Comparison of ENCODE assay signal across 8 mouse cellular contexts in the genomic region with DNA sequence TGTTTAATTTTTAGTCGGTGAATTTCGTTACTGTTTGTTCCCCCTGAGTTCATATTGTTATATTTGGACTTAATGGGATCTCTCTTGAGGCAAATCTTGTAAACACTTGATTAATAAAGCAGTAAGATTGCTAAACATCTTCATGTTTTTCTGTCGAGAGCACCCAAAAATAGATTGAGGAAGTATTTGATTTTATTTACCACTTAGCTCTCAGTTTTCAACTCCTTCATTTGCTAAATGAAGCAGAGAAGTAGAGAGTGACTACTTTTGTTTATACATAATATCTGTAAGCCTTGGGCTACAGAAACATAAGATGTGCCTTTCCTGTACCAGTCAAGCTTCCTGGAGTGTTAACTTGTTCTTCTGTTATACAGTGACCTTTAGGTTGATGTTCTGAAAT. TPM values are rescaled to one million over a fixed set of nuclear protein-coding genes. Genes with fewer than 3 reads are reported as not detected.
DNase-seq lines count a peak whose midpoint lies in the region; ATAC-seq lines count a peak whose summit lies in the region.
"Had no signal": no experiment of that assay in that cellular context is flagged by ENCODE, and none has a peak within 500 bp of the region (broad histone marks: within the 10 kb centered on the region; RNA-seq: fewer than 3 reads in every experiment).

No protein-coding gene starts in this region.

- H3K4me2 ChIP-seq in forebrain, embryonic 13.5 days, result peak overlapping the region; percentile 85
- peak overlapping the region; percentile 86 for H3K4me2 ChIP-seq in liver, embryonic 12.5 days

- H3K9ac ChIP-seq in forebrain, embryonic 13.5 days, result peak overlapping the region; percentile 94
- H3K9ac ChIP-seq in liver, embryonic 12.5 days, result peak overlapping the region; percentile 100

- 34% methylated on average over 3 of the region's 3 CpGs for WGBS in forebrain, embryonic 13.5 days
- WGBS in liver, embryonic 12.5 days (ENCODE audit: insufficient replicate concordance), result 15% methylated on average over 3 of the region's 3 CpGs

- H3K9me3 ChIP-seq in megakaryocyte, embryonic 14.5 days, result no peaks in the 10 kb centered on the region
- no peaks in the 10 kb centered on the region for H3K9me3 ChIP-seq in forebrain, embryonic 13.5 days (replicated peaks)
- no peaks in the 10 kb centered on the region for H3K9me3 ChIP-seq in liver, embryonic 12.5 days (replicated peaks)

- no peak for DNase-seq in cerebellum, adult 11-12 months
- DNase-seq in yolk sac, embryonic 10.5 days (ENCODE audit: low spot score), result no peak
- no peak for DNase-seq in right cerebral cortex, postnatal 36 days (ENCODE audit: low spot score in 2 of 2)
- DNase-seq: kidney, postnatal 14 days had no signal

- H3K4me1 ChIP-seq in megakaryocyte, embryonic 14.5 days, result peaks cover 45% of the 10 kb centered on the region
- H3K4me1 ChIP-seq in forebrain, embryonic 13.5 days, result peaks cover 40% of the 10 kb centered on the region
- peaks cover 48% of the 10 kb centered on the region for H3K4me1 ChIP-seq in liver, embryonic 12.5 days

- no peak overlapping the region for H3K27ac ChIP-seq in forebrain, embryonic 13.5 days
- peak overlapping the region; percentile 99 for H3K27ac ChIP-seq in liver, embryonic 12.5 days

- H3K36me3 ChIP-seq in megakaryocyte, embryonic 14.5 days (replicated peaks; ENCODE audit: low read length), result peaks cover 20% of the 10 kb centered on the region
- peaks cover 6% of the 10 kb centered on the region; the same call in 1 of the 2 replicates for H3K36me3 ChIP-seq in forebrain, embryonic 13.5 days (ENCODE audit: poor library complexity, severe bottlenecking)
- H3K36me3 ChIP-seq in liver, embryonic 12.5 days, result peaks cover 12% of the 10 kb centered on the region

- no peak for ATAC-seq in megakaryocyte, adult 5-6 weeks (ENCODE audit: poor library complexity, severe bottlenecking)
- no peak for ATAC-seq in forebrain, embryonic 13.5 days
- ATAC-seq in liver, embryonic 12.5 days, result no peak

- peak overlapping the region; percentile 94 for H3K4me3 ChIP-seq in megakaryocyte, embryonic 14.5 days (replicated peaks)
- H3K4me3 ChIP-seq in forebrain, embryonic 13.5 days, result peak overlapping the region; percentile 85
- peak overlapping the region; percentile 99 for H3K4me3 ChIP-seq in liver, embryonic 12.5 days

- no peaks in the 10 kb centered on the region for H3K27me3 ChIP-seq in megakaryocyte, embryonic 14.5 days (replicated peaks)
- H3K27me3 ChIP-seq in forebrain, embryonic 13.5 days, result no peaks in the 10 kb centered on the region
- H3K27me3 ChIP-seq in liver, embryonic 12.5 days (replicated peaks), result no peaks in the 10 kb centered on the region

RNA-seq across cellular contexts. Expression of a gene that starts 6.0 kb away (rescaled TPM):
- polyA plus RNA-seq in megakaryocyte, embryonic 14.5 days (2012; ENCODE audit: insufficient read depth, low replicate concordance), result 0.43 and 0.47 TPM in 2 replicates
- total RNA-seq in megakaryocyte, adult 5-6 weeks (2015), result 0.80 and 2.6 TPM in 2 replicates
- total RNA-seq in megakaryocyte, adult 5-6 weeks (2017), result 0.28 and 0.92 TPM in 2 replicates
- 4.7 TPM in 2 replicates for polyA plus RNA-seq in forebrain, embryonic 13.5 days (2015; fragmentation: Nextera tagmentation; extraction: Ambion mirVana)
- 1.0 and 1.1 TPM in 2 replicates for polyA plus RNA-seq in liver, embryonic 12.5 days (2016; fragmentation: Nextera tagmentation; extraction: Ambion mirVana)

RNA-seq across cellular contexts. Expression of a gene that starts 6.2 kb away (rescaled TPM):
- polyA plus RNA-seq in megakaryocyte, embryonic 14.5 days (2012; ENCODE audit: insufficient read depth, low replicate concordance), result 1.2 and 2.3 TPM in 2 replicates
- total RNA-seq in megakaryocyte, adult 5-6 weeks (2015), result 79.4 and 82.5 TPM in 2 replicates
- total RNA-seq in megakaryocyte, adult 5-6 weeks (2017), result 89.2 and 100 TPM in 2 replicates
- 37.4 and 39.7 TPM in 2 replicates for polyA plus RNA-seq in forebrain, embryonic 13.5 days (2015; fragmentation: Nextera tagmentation; extraction: Ambion mirVana)
- polyA plus RNA-seq in liver, embryonic 12.5 days (2016; fragmentation: Nextera tagmentation; extraction: Ambion mirVana), result 35.1 and 39.4 TPM in 2 replicates

Comparison
In these comparisons a context has a peak if more than half of its experiments do, and no peak if none do; other contexts are left out.
1. RNA of a gene that starts 6.2 kb away (polyA plus RNA-seq): 37.4 to 39.7 TPM in forebrain, embryonic 13.5 days and 35.1 to 39.4 TPM in liver, embryonic 12.5 days; 1.2 to 2.3 TPM in megakaryocyte, embryonic 14.5 days; every median in the first group is over 10 times any median in the second.
2. Peak in every context shown above with its lines, with median percentiles within 50 percentile points of each other: H3K4me3 ChIP-seq.